ENCODE assay signal across 16 mouse cellular contexts in genomic region chr4:124323589-124323988, GRCm38 (mm10).
"Had no signal": no experiment of that assay in that cellular context is flagged by ENCODE, and none has a peak within 500 bp of the region (broad histone marks: within the 10 kb centered on the region; RNA-seq: fewer than 3 reads in every experiment).

No protein-coding gene starts in this region.

- H3K9ac ChIP-seq: neural tube, embryonic 13.5 days; neural tube, embryonic 15.5 days; stomach, embryonic 15.5 days had no signal

- H3K27me3 ChIP-seq: neural tube, embryonic 15.5 days; stomach, embryonic 15.5 days had no signal

- DNase-seq: retina, postnatal 1 day; right cerebral cortex, adult 18-20 months; right cerebral cortex, postnatal 14 days; right cerebral cortex, postnatal 25 days; right cerebral cortex, postnatal 4 days; spleen, adult 18-20 months; thymus, adult 18-20 months; thymus, adult 2 months; thymus, postnatal 14 days; thymus, postnatal 25 days; thymus, postnatal 36 days; thymus, postnatal 4 days had no signal

- H3K4me3 ChIP-seq: neural tube, embryonic 13.5 days; neural tube, embryonic 15.5 days; stomach, embryonic 15.5 days had no signal

- H3K9me3 ChIP-seq: neural tube, embryonic 13.5 days; neural tube, embryonic 15.5 days; stomach, embryonic 15.5 days had no signal

- H3K27ac ChIP-seq: neural tube, embryonic 13.5 days; neural tube, embryonic 15.5 days; stomach, embryonic 15.5 days; stomach, postnatal 0 days had no signal

- H3K36me3 ChIP-seq: neural tube, embryonic 13.5 days; neural tube, embryonic 15.5 days; stomach, embryonic 15.5 days had no signal

- H3K4me1 ChIP-seq: neural tube, embryonic 13.5 days; neural tube, embryonic 15.5 days; stomach, embryonic 15.5 days had no signal

- H3K4me2 ChIP-seq: neural tube, embryonic 13.5 days; neural tube, embryonic 15.5 days; stomach, embryonic 15.5 days had no signal
